Mouse (Mus musculus) liver, postnatal 0 days (tissue): ENCODE measurements at regions not wholly inside any gene's neighbourhood (a gene's known extent, or its start where the extent isn't known, plus 50 kb on each side); places are given as distances from the start of the nearest gene placed in this dataset.

Experiments
- ATAC-seq: fragments of 200-750 bp; cut with Nextera tagmentation; 2 replicates; pipeline ENCODE4 v1.8.0; 2017; ENCODE audit warnings: mild to moderate bottlenecking, moderate library complexity
- DNase-seq: peaks from one replicate; pipeline ENCODE4 v3.0.0-alpha.2; 2016
- H3K27ac ChIP-seq: fragments of 300-500 bp; sonication (generic); 2 replicates; pipeline ENCODE4 v1.5.1; 2014; ENCODE audit warnings: antibody characterized with exemption, moderate library complexity, mild to moderate bottlenecking, low read depth
- H3K27me3 ChIP-seq: fragments of 300-500 bp; sonication (generic); 2 replicates; pipeline ENCODE4 v1.6.1; 2014; ENCODE audit warnings: low read length, control low read depth, mixed read lengths; ENCODE audit not compliant: insufficient read depth
- H3K36me3 ChIP-seq: fragments of 300-500 bp; sonication (generic); replicated peaks from 2 replicates; pipeline ENCODE4 v1.6.1; 2014; ENCODE audit warnings: mild to moderate bottlenecking, control low read depth, low read length, moderate library complexity, mixed read lengths; ENCODE audit not compliant: insufficient read depth
- H3K4me1 ChIP-seq: fragments of 300-500 bp; sonication (generic); 2 replicates; pipeline ENCODE4 v1.6.1; 2014; ENCODE audit warnings: antibody characterized with exemption, mild to moderate bottlenecking, control low read depth; ENCODE audit not compliant: insufficient read depth
- H3K4me2 ChIP-seq: fragments of 300-500 bp; sonication (generic); 2 replicates; pipeline ENCODE4 v1.6.1; 2014; ENCODE audit warnings: low read depth, mild to moderate bottlenecking, low read length, moderate library complexity, mixed read lengths
- H3K4me3 ChIP-seq: fragments of 300-500 bp; sonication (generic); 2 replicates; pipeline ENCODE4 v1.5.1; 2014; ENCODE audit warnings: low read depth, low read length
- H3K9ac ChIP-seq: fragments of 300-500 bp; sonication (generic); replicated peaks from 2 replicates; pipeline ENCODE4 v1.6.1; 2014; ENCODE audit warnings: mild to moderate bottlenecking, moderate library complexity
- H3K9me3 ChIP-seq: fragments of 300-500 bp; sonication (generic); 2 replicates; pipeline ENCODE4 v1.6.1; 2016; ENCODE audit warnings: mild to moderate bottlenecking, control low read depth, low read length, mixed read lengths
- CTCF ChIP-seq: sonication (generic); IDR thresholded peaks from 2 replicates; pipeline ENCODE4 v1.5.1; 2016; ENCODE audit warnings: antibody characterized with exemption, low read depth
- EP300 ChIP-seq: IDR thresholded peaks from 2 replicates; pipeline ENCODE4 v1.6.1; 2016; ENCODE audit warnings: antibody characterized with exemption, low read depth, mild to moderate bottlenecking
- WGBS: fragments of 180-500 bp; shearing (Covaris S2); extraction: QIAGEN DNeasy Blood & Tissue Kit; methylation state at CpG from one replicate; pipeline ENCODE4 v1.1.7; 2014; ENCODE audit not compliant: insufficient replicate concordance; 5-methylcytosine and 5-hydroxymethylcytosine counted together

DNA sequence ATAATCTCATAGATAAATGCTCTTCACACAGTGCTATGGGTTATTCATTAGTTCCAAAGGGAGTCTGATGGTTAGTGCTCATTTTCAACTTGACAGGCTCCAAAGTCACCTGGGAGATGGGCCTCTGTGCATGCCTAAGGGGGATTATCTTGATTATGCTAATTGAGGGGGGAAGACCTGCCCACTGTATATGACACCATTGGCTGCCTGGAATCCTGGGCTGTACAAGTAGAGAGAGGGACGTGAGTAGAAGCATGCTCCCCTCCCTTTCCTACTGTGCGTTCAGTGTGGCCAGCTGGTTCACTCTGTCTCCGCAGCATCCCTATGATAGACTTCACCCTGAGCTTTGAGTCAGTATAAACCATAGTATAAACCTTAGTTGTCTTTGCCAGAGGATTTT, 300.8 kb downstream of the Gpat3 start:
- Histone ChIP-seq H3K4me3 (no peak overlapping the region), H3K9me3 (no peaks in the 10 kb centered on the region), H3K4me2 (no peak overlapping the region), H3K9ac (no peak overlapping the region), H3K36me3 (no peaks in the 10 kb centered on the region), H3K27ac (no peak overlapping the region), H3K27me3 (no peaks in the 10 kb centered on the region), H3K4me1 (no peaks in the 10 kb centered on the region)
- no peak for TF ChIP-seq CTCF
- WGBS = 66% methylated on average over 3 of the region's 3 CpGs
- no peak for ATAC-seq
- DNase-seq = no peak

GRCm38 (mm10) chr5:101124941-101125453, 279.5 kb downstream of the Gpat3 start:
- Histone ChIP-seq H3K4me1 (no peaks in the 10 kb centered on the region), H3K4me3 (no peak overlapping the region), H3K9me3 (no peaks in the 10 kb centered on the region), H3K36me3 (no peaks in the 10 kb centered on the region), H3K9ac (no peak overlapping the region), H3K27ac (no peak overlapping the region), H3K4me2 (no peak overlapping the region), H3K27me3 (no peaks in the 10 kb centered on the region)
- ATAC-seq (no peak), DNase-seq (no peak)
- TF ChIP-seq EP300 (no peak), CTCF (no peak)
- WGBS = 80% methylated on average over 5 of the region's 5 CpGs

DNA sequence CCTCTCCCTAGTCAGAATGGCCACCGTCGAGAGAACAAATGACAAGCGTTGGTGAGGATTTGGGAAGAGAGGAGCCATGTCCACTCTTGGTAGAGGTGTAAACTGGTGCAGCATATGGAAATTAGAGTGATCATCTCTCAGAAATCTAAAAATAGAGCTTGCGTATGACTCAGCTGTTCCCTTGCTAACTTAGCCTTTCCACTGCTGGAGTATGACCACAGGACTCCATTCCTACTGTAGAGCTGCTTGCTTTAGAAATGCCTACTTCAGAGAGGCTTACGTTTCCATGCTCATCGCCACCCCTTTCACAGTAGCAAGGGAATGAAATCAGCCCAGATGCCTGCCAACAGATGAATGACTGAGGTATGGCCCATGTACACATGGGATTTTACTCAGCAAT, 277.4 kb downstream of the Gpat3 start:
- Histone ChIP-seq H3K36me3 (no peaks in the 10 kb centered on the region), H3K4me1 (no peaks in the 10 kb centered on the region), H3K9ac (no peak overlapping the region), H3K4me2 (no peak overlapping the region), H3K9me3 (no peaks in the 10 kb centered on the region), H3K4me3 (no peak overlapping the region), H3K27ac (no peak overlapping the region), H3K27me3 (no peaks in the 10 kb centered on the region)
- WGBS = 88% methylated on average over 6 of the region's 6 CpGs
- TF ChIP-seq EP300 = no peak
- ATAC-seq (no peak), DNase-seq (no peak)

- Histone ChIP-seq H3K4me2 (no peak overlapping the region), H3K9ac (no peak overlapping the region), H3K9me3 (no peaks in the 10 kb centered on the region), H3K4me1 (no peaks in the 10 kb centered on the region), H3K4me3 (no peak overlapping the region), H3K27me3 (no peaks in the 10 kb centered on the region), H3K27ac (no peak overlapping the region), H3K36me3 (no peaks in the 10 kb centered on the region)
- no peak for DNase-seq
- ATAC-seq = no peak
- 49% methylated on average over 5 of the region's 5 CpGs for WGBS
- TF ChIP-seq EP300 (no peak), CTCF (no peak)
These were observed 275.1 kb downstream of the Gpat3 start for GRCm38 (mm10) chr5:101120509-101121201.

DNA sequence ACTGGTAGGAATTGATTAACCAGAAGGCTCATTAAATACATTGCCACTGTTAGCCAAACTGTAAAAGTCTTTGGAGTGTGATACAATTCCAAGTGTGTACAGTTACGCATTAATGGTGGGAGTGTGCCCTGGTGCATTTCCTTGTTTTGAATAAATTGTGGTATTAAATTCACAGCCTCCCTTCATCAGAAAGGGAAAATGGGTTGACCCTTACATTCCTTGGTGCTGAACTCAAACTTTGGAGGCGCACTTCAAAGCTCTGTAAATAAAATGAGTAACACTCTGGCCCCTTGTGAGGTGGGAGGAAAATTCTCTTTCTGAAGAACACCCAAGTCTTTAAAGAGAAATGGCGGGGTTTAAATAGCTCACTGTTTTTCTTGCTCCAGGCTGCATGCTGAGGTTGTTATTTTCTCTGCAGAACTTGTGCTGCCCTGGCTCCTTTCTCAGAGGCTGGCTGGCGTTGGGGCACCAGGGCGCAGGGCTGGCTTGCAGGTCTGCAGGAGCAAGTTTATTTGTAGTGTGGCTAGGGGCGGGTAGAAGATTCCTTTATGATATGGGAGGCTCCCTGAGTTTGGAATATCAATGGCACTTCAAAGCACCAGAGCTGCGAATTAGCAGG, 266.7 kb downstream of the Gpat3 start:
- Histone ChIP-seq H3K9ac (no peak overlapping the region), H3K4me1 (no peaks in the 10 kb centered on the region), H3K9me3 (no peaks in the 10 kb centered on the region), H3K4me2 (no peak overlapping the region), H3K27ac (no peak overlapping the region), H3K4me3 (no peak overlapping the region), H3K27me3 (no peaks in the 10 kb centered on the region), H3K36me3 (no peaks in the 10 kb centered on the region)
- WGBS = 44% methylated on average over 7 of the region's 7 CpGs
- no peak for ATAC-seq
- no peak for DNase-seq
- TF ChIP-seq EP300 (no peak), CTCF (no peak)

DNA sequence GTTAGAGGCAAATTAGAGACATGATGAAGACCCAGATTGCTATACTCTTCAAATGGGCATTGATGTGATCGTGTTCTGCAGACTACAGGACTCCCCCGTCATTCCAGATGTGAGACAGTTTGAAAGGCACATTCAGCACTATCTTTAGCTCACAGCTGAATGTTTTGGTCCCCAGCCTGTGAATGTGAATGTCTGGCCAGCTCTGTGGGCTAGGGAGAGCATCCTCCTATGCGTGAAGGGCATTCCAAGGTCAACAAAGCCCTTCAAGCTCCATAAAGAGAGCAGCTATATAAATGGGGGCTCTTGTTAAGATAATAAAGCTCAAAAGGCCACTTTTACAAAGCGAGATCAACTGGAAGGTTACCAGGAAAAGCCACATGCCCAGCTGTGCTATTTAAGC, 266.1 kb downstream of the Gpat3 start:
- Histone ChIP-seq H3K9ac (no peak overlapping the region), H3K4me3 (no peak overlapping the region), H3K36me3 (no peaks in the 10 kb centered on the region), H3K4me2 (no peak overlapping the region), H3K27ac (no peak overlapping the region), H3K27me3 (no peaks in the 10 kb centered on the region), H3K4me1 (no peaks in the 10 kb centered on the region), H3K9me3 (no peaks in the 10 kb centered on the region)
- DNase-seq (no peak), ATAC-seq (no peak)
- TF ChIP-seq CTCF (no peak), EP300 (no peak)
- 69% methylated on average over 4 of the region's 4 CpGs for WGBS
